Mouse (Mus musculus): ENCODE measurements at regions not wholly inside any gene's neighbourhood (a gene's known extent, or its start where the extent isn't known, plus 50 kb on each side); places are given as distances from the start of the nearest gene placed in this dataset.
"Not testable (repeated sequence)": the region's sequence is repeated elsewhere in the genome, so short reads cannot be mapped to it uniquely, and the experiment has no call there.

DNA sequence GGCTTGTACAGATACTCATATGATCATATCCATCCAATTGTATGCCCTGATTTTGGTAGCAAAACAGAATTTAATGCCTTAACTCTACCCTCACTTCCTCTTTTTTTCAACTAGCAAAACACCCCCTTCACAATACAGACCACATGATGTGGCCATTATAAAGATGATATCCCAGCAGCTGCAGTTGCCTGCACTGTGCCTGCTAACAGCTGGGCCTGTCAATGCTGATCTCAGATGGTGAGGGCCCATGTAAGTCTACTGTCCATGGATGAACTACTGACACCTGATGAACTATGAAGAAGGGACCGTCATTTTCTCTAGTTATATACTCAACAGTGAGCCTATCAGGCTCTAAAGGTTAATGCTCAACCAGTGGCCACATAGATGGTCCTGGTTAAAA lies 191.8 kb upstream of the Fmr1 start:
- Histone ChIP-seq H3K27me3 (ENCODE audit: low read depth, poor library complexity, severe bottlenecking) (no peaks in the 10 kb centered on the region), H3K9me3 (replicated peaks) (no peaks in the 10 kb centered on the region), H3K27ac (replicated peaks) (no peak overlapping the region), H3K4me1 (no peaks in the 10 kb centered on the region), H3K4me3 (no peak overlapping the region), H3K36me3 (no peaks in the 10 kb centered on the region)
- 92% methylated on average over 1 of the region's 1 CpGs for WGBS
- no peak for DNase-seq (ENCODE audit: low spot score)

GRCm38 (mm10) chrX:68492052-68492451 lies 186.3 kb upstream of the Fmr1 start:
- not testable (repeated sequence) for H3K4me1 ChIP-seq; H3K36me3 ChIP-seq; H3K27ac ChIP-seq (replicated peaks); H3K9me3 ChIP-seq (replicated peaks); H3K27me3 ChIP-seq (ENCODE audit: low read depth, poor library complexity, severe bottlenecking); H3K4me3 ChIP-seq; DNase-seq (ENCODE audit: low spot score)
- 53% methylated on average over 1 of the region's 1 CpGs for WGBS

DNA sequence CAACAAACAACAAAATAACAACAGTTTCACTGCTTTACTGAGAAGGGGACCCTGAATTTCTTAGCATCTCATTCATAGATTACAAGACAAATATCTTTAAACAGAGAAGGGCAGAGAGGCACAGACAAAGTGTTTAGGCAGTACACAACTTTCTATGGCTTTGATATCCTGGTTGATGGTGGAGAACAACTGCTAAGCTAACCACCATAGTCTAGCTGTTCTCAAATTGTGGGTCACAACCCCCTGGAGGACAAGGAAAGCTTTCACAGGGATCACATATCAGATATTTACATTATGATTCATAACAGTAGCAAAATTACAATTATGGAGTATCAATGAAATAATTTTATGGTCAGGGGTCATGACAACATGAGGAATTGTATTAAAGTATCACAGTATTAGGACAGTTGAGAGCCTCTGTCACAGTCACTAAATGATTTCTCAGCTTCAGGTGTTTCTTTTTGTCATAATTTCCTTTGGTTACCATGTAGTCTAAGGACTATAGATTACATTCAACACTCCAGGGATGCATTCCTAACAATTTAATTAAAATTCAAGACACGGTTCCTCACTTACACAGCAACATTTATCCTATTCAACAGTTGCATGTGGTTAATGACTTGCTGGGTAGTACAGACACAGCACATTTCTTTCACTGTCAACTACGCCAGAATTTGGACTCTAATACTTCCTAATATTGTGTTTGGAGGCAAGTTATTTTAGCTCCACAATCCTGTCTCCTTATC lies 183.8 kb upstream of the Fmr1 start:
- H3K4me1 ChIP-seq = no peaks in the 10 kb centered on the region
- H3K27me3 ChIP-seq (ENCODE audit: low read depth, poor library complexity, severe bottlenecking) = no peaks in the 10 kb centered on the region
- H3K9me3 ChIP-seq (replicated peaks) = no peaks in the 10 kb centered on the region
- H3K4me3 ChIP-seq = no peak overlapping the region
- WGBS = 81% methylated on average over 2 of the region's 2 CpGs
- no peak overlapping the region for H3K27ac ChIP-seq (replicated peaks)
- DNase-seq (ENCODE audit: low spot score) = no peak
- H3K36me3 ChIP-seq = no peaks in the 10 kb centered on the region

DNA sequence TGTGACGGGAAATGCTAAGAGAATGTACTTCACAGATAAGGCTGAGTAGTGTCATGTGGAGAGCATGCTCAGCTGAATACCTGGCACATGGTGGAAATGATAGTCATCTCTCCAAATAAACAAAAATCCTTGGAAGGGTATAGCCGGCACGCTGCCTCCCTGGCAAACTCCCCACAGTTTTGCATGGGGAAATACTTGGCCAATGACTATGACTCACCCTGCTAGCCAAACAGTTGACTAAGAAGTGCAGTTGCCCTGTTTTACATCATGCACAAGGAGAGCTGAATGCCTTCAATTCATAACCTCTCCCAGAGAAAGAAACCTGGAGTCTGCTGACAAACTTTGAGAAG lies 183.2 kb upstream of the Fmr1 start:
- Histone ChIP-seq H3K27me3 (ENCODE audit: low read depth, poor library complexity, severe bottlenecking) (no peaks in the 10 kb centered on the region), H3K4me3 (no peak overlapping the region), H3K9me3 (replicated peaks) (no peaks in the 10 kb centered on the region), H3K36me3 (no peaks in the 10 kb centered on the region), H3K27ac (replicated peaks) (no peak overlapping the region), H3K4me1 (no peaks in the 10 kb centered on the region)
- no peak for DNase-seq (ENCODE audit: low spot score)
- 80% methylated on average over 3 of the region's 3 CpGs for WGBS

DNA sequence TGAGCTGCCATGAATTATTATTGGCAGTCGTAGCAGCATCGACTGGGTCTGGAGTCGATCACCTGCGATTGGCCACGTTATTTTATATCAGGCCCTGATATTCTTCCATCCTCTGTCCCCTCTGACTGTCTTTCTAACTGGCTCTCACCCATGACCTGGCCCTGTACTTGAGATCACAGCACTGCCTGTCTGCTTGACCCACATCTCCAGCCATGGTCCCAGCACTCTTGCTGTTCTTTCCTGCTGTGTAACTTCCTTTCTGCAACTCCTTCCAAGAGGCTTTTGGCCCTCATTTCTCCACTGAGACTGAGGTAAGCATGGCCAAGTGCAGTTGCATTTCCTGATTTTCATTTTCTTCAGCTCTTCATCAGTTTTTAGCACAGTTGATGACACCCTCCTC lies 182.6 kb upstream of the Fmr1 start:
- H3K27ac ChIP-seq (replicated peaks) = no peak overlapping the region
- no peaks in the 10 kb centered on the region for H3K27me3 ChIP-seq (ENCODE audit: low read depth, poor library complexity, severe bottlenecking)
- H3K4me1 ChIP-seq = no peaks in the 10 kb centered on the region
- DNase-seq (ENCODE audit: low spot score) = no peak
- H3K9me3 ChIP-seq (replicated peaks) = no peaks in the 10 kb centered on the region
- H3K4me3 ChIP-seq = no peak overlapping the region
- 90% methylated on average over 5 of the region's 5 CpGs for WGBS
- H3K36me3 ChIP-seq = no peaks in the 10 kb centered on the region

GRCm38 (mm10) chrX:68497886-68498285 lies 180.5 kb upstream of the Fmr1 start:
- WGBS = 89% methylated on average over 4 of the region's 4 CpGs
- Histone ChIP-seq H3K36me3 (no peaks in the 10 kb centered on the region), H3K4me3 (no peak overlapping the region), H3K27ac (replicated peaks) (no peak overlapping the region), H3K4me1 (no peaks in the 10 kb centered on the region), H3K9me3 (replicated peaks) (no peaks in the 10 kb centered on the region), H3K27me3 (ENCODE audit: low read depth, poor library complexity, severe bottlenecking) (no peaks in the 10 kb centered on the region)
- no peak for DNase-seq (ENCODE audit: low spot score)

- H3K9me3 ChIP-seq (replicated peaks) = no peaks in the 10 kb centered on the region
- H3K4me1 ChIP-seq = no peaks in the 10 kb centered on the region
- H3K4me3 ChIP-seq = no peak overlapping the region
- no peaks in the 10 kb centered on the region for H3K27me3 ChIP-seq (ENCODE audit: low read depth, poor library complexity, severe bottlenecking)
- DNase-seq (ENCODE audit: low spot score) = no peak
- H3K27ac ChIP-seq (replicated peaks) = no peak overlapping the region
- WGBS = 80% methylated on average over 1 of the region's 1 CpGs
- no peaks in the 10 kb centered on the region for H3K36me3 ChIP-seq
These were observed 175.4 kb upstream of the Fmr1 start for GRCm38 (mm10) chrX:68502938-68503337.

DNA sequence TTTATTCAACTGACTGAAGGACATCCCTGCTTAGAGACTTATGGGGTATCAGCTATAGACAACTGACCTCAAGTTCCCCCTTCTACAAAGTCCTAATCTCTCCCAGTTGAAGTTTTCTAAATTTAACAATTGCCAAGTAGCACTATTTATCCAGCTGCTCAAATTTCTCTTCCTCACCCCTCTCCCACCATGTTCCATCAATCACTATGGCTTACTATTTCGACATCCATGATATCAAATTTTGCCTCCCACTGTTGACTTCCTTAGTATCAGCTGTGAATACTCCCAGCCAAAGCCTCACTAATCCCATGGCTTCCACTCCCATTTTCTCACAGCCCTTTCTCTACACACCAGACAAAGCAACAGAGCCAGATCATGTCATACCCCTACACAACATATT lies 170.7 kb upstream of the Fmr1 start:
- Histone ChIP-seq H3K27ac (replicated peaks) (no peak overlapping the region), H3K27me3 (ENCODE audit: low read depth, poor library complexity, severe bottlenecking) (no peaks in the 10 kb centered on the region)
- 68% methylated on average over 1 of the region's 1 CpGs for WGBS

GRCm38 (mm10) chrX:68512213-68512766 lies 166.1 kb upstream of the Fmr1 start:
- Histone ChIP-seq H3K27me3 (ENCODE audit: low read depth, poor library complexity, severe bottlenecking) (no peaks in the 10 kb centered on the region), H3K4me1 (peaks cover 3% of the 10 kb centered on the region; the same call in 1 of the 2 replicates), H3K4me3 (no peak overlapping the region), H3K27ac (replicated peaks) (no peak overlapping the region), H3K36me3 (no peaks in the 10 kb centered on the region), H3K9me3 (replicated peaks) (no peaks in the 10 kb centered on the region)
- peak; percentile 10 for DNase-seq (ENCODE audit: low spot score)
- 14% methylated on average over 1 of the region's 1 CpGs for WGBS

More for the DNA sequence above, 170.7 kb upstream of the Fmr1 start:
- no peak for DNase-seq (ENCODE audit: low spot score)
- Histone ChIP-seq H3K9me3 (replicated peaks) (no peaks in the 10 kb centered on the region), H3K4me1 (peaks cover 3% of the 10 kb centered on the region; the same call in 1 of the 2 replicates), H3K4me3 (no peak overlapping the region), H3K36me3 (no peaks in the 10 kb centered on the region)

DNA sequence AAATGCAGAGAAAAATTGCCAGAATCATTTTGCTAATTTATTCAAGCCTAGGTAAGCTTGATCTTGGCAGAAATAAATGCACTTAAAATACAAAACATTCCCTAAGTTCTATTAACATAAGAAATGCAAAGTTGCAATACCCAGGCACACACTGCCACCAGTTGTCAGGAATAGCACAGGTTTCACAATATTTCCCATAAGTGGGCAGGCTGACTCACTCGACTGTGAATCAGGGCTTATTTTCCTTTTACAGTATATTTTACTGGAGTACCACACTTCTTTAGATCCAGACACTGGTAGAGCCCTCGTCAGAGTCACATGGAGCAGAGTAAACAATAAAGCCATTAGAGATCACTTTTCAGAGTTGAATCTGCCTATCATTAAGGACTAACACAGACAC lies 131.8 kb upstream of the Fmr1 start:
- 83% methylated on average over 2 of the region's 2 CpGs for WGBS
- Histone ChIP-seq H3K9me3 (replicated peaks) (no peaks in the 10 kb centered on the region), H3K27me3 (ENCODE audit: low read depth, poor library complexity, severe bottlenecking) (no peaks in the 10 kb centered on the region), H3K4me3 (no peak overlapping the region), H3K4me1 (no peaks in the 10 kb centered on the region), H3K27ac (replicated peaks) (no peak overlapping the region), H3K36me3 (no peaks in the 10 kb centered on the region)
- DNase-seq (ENCODE audit: low spot score) = no peak

DNA sequence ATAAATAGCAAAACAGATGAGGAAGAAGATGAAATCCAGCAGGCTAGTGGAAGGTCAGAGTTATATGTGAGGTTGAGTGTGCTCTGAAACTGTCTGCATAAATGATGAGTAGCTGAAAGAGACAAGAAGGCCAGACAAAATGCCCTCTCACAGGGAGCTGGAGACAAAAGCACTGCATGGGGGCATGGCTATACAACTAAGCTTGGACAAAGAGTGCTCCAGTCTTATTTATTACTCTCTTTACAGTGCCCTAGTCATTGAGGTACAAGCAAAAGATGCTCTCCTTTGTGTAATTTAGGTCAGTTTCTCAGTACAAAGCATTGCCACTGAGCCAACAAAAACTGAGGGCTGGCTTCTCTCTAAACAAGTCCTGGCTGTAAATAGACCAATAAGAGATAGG lies 124.3 kb upstream of the Fmr1 start:
- Histone ChIP-seq H3K36me3 (no peaks in the 10 kb centered on the region), H3K27me3 (ENCODE audit: low read depth, poor library complexity, severe bottlenecking) (no peaks in the 10 kb centered on the region), H3K4me1 (no peaks in the 10 kb centered on the region), H3K4me3 (no peak overlapping the region), H3K27ac (replicated peaks) (no peak overlapping the region), H3K9me3 (replicated peaks) (no peaks in the 10 kb centered on the region)
- DNase-seq (ENCODE audit: low spot score) = no peak

GRCm38 (mm10) chrX:68557717-68558116 lies 120.6 kb upstream of the Fmr1 start:
- no peaks in the 10 kb centered on the region for H3K36me3 ChIP-seq
- no peak overlapping the region for H3K4me3 ChIP-seq
- H3K27ac ChIP-seq (replicated peaks) = no peak overlapping the region
- no peaks in the 10 kb centered on the region for H3K27me3 ChIP-seq (ENCODE audit: low read depth, poor library complexity, severe bottlenecking)
- no peak for DNase-seq (ENCODE audit: low spot score)
- no peaks in the 10 kb centered on the region for H3K9me3 ChIP-seq (replicated peaks)
- WGBS = 97% methylated on average over 2 of the region's 2 CpGs
- H3K4me1 ChIP-seq = no peaks in the 10 kb centered on the region

DNA sequence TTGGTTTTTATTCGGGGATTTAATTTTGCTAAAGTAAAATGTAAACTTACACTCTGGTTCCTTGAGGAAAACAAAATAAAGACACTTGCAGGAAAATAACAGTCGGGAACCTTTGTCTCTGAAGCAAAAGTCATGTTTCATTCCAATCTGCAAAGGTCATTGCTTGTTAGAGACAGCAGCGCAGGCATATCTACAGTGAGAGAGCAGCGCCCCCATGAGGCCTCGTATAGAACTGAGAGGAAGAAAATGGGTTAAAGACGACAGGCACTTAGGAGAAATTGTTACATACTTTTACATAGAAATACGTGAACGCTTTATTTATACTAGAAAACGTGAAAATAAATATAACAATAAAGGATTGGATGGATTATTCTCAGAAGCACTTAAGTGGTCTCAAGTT lies 93.1 kb upstream of the Fmr1 start:
- Histone ChIP-seq H3K4me3 (no peak overlapping the region), H3K27ac (replicated peaks) (no peak overlapping the region), H3K36me3 (no peaks in the 10 kb centered on the region), H3K4me1 (no peaks in the 10 kb centered on the region), H3K9me3 (replicated peaks) (no peaks in the 10 kb centered on the region), H3K27me3 (ENCODE audit: low read depth, poor library complexity, severe bottlenecking) (no peaks in the 10 kb centered on the region)
- WGBS = 29% methylated on average over 9 of the region's 9 CpGs
- peak; percentile 15 for DNase-seq (ENCODE audit: low spot score)

DNA sequence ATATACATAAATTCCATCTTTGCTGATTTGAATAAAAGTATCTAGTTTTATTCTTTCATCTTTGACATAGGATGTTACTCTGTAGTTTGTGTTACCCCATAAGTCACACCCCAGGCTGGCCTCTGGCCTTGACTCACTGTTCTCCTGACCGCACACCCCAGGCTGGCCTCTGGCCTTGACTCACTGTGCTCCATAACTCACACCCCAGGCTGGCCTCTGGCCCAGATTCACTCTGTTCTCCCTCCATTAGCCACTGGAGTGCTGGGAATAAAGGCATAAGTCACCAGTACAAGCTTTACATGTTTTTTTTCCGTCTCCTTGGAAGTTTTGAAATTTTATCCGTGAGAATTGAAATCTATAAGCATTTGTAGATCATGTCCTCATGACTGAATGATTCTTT lies 56.2 kb upstream of the Fmr1 start:
- Histone ChIP-seq H3K4me3 (no peak overlapping the region), H3K36me3 (no peaks in the 10 kb centered on the region), H3K27ac (replicated peaks) (no peak overlapping the region), H3K4me1 (no peaks in the 10 kb centered on the region), H3K9me3 (replicated peaks) (no peaks in the 10 kb centered on the region), H3K27me3 (ENCODE audit: low read depth, poor library complexity, severe bottlenecking) (no peaks in the 10 kb centered on the region)
- 88% methylated on average over 3 of the region's 3 CpGs for WGBS
- DNase-seq (ENCODE audit: low spot score) = no peak

Measured in midbrain, embryonic 10.5 days (tissue).